Mouse (Mus musculus): Measurements from ENCODE around the gene Rnf31.

- TF ChIP-seq CTCF (IDR thresholded peaks at IDR 0.05; ENCODE audit: low read depth, low read length) (no peak), POLR2A (IDR thresholded peaks at IDR 0.05; ENCODE audit: insufficient read depth, low read length) (no peak)
These were observed at the start of gene Rnf31 for GRCm38 (mm10) chr14:55591331-55591891.
